Mouse (Mus musculus) ES-Bruce4 (cell line): ENCODE data around the gene Ifitm2.

Experiments
- CTCF ChIP-seq: IDR thresholded peaks from one replicate; pipeline ENCODE4 v1.8.1; 2011; ENCODE audit warnings: low read depth, low read length
- EP300 ChIP-seq: IDR thresholded peaks from 2 replicates; pipeline ENCODE4 v1.6.1; 2011; ENCODE audit warnings: low read depth, low read length; ENCODE audit not compliant: insufficient read depth

DNA sequence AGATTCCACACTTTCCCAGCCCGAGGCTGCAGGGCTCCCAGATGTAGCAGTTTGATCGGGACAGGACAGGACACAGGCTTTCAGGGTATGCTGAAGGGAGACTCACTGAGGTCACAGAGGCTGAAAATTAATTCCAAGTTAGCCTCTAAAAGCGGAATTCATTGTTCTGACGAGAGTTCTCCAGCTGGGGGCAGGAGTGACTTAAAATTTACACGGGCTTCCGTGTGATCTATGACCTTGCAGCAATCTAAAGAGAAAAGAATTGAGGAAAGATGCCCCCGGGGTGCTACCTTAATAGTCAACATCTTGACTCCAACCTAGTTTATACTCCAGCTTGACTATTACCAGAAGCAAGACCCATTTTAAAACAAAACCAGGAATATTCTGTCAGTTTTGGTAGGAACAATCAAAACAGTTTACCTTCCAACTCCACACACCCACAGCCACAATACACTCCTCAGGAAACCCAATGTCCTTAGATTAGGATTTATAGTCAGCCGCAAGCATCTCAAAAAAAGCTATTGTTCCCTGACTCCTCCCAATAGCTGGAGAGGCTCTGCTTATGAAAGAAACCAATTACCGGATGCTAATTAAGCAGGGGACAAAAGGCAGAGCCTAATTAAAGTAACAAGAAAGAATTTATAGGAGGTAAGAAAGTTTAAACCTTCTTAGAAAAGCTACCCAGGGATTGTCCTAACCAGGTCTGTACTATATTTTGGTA lies 3.6 kb upstream of the Ifitm2 start:
- TF ChIP-seq CTCF (no peak), EP300 (no peak)
